Mouse (Mus musculus) embryonic facial prominence, embryonic 12.5 days (tissue): ENCODE results near the gene Mylpf. TPM values are rescaled to one million over a fixed set of nuclear protein-coding genes. Genes with fewer than 3 reads are reported as not detected.

ENCODE experiments used
- ATAC-seq: fragments of 200-750 bp; cut with Nextera tagmentation; 2 replicates; pipeline ENCODE4 v1.8.0; 2017; ENCODE audit not compliant: insufficient number of reproducible peaks, insufficient read depth, low FRiP score, low TSS enrichment
- H3K27ac ChIP-seq: fragments of 300-500 bp; sonication (generic); 2 replicates; pipeline ENCODE4 v1.5.1; 2016; ENCODE audit warnings: mild to moderate bottlenecking
- H3K27me3 ChIP-seq: fragments of 300-500 bp; sonication (generic); 2 replicates; pipeline ENCODE4 v1.6.1; 2016; ENCODE audit warnings: mild to moderate bottlenecking, moderate library complexity
- H3K36me3 ChIP-seq: fragments of 300-500 bp; sonication (generic); 2 replicates; pipeline ENCODE4 v1.6.1; 2016; ENCODE audit warnings: mild to moderate bottlenecking
- H3K4me1 ChIP-seq: fragments of 300-500 bp; sonication (generic); 2 replicates; pipeline ENCODE4 v1.6.1; 2016
- H3K4me2 ChIP-seq: fragments of 300-500 bp; sonication (generic); replicated peaks from 2 replicates; pipeline ENCODE4 v1.6.1; 2016; ENCODE audit warnings: mild to moderate bottlenecking, moderate library complexity
- H3K4me3 ChIP-seq: fragments of 300-500 bp; sonication (generic); 2 replicates; pipeline ENCODE4 v1.5.1; 2016; ENCODE audit warnings: mild to moderate bottlenecking
- H3K9ac ChIP-seq: fragments of 300-500 bp; sonication (generic); 2 replicates; pipeline ENCODE4 v1.6.1; 2016; ENCODE audit warnings: mild to moderate bottlenecking, moderate library complexity
- H3K9me3 ChIP-seq: fragments of 300-500 bp; sonication (generic); 2 replicates; pipeline ENCODE4 v1.6.1; 2016; ENCODE audit warnings: mild to moderate bottlenecking, moderate library complexity
- WGBS: fragments of 180-500 bp; shearing (Covaris S2); methylation state at CpG from one replicate; pipeline ENCODE4 v1.1.7; 2016; 5-methylcytosine and 5-hydroxymethylcytosine counted together
- polyA plus RNA-seq: library from polyadenylated mRNA; unstranded; fragments of >200 nt; fragmentation: Nextera tagmentation; extraction: Ambion mirVana; gene quantifications from 2 replicates; pipeline ENCODE4 v1.2.1, GENCODE M21; 2016

The Mylpf gene
- polyA plus RNA-seq, 1 experiment from 2014 or later, result 79.2 TPM

- WGBS, result 91% methylated on average over 6 of the region's 6 CpGs
- Histone ChIP-seq H3K4me2 (no peak overlapping the region), H3K9me3 (0 out of 2 replicates have a peak, but pooled peaks cover 4% of the 10 kb centered on the region), H3K4me1 (peaks cover 5% of the 10 kb centered on the region; the same call in 1 of the 2 replicates), H3K36me3 (no peaks in the 10 kb centered on the region), H3K27ac (no peak overlapping the region), H3K27me3 (peaks cover 12% of the 10 kb centered on the region; the same call in 1 of the 2 replicates), H3K9ac (no peak overlapping the region), H3K4me3 (no peak overlapping the region)
- no peak for ATAC-seq
Measured at GRCm38 (mm10) chr7:127217475-127217874, 8.8 kb downstream of the Mylpf start.

- ATAC-seq, result no peak
- WGBS, result 78% methylated on average over 10 of the region's 10 CpGs
- Histone ChIP-seq H3K4me3 (no peak overlapping the region), H3K27ac (no peak overlapping the region), H3K9ac (no peak overlapping the region), H3K4me1 (peaks cover 5% of the 10 kb centered on the region; the same call in 1 of the 2 replicates), H3K36me3 (no peaks in the 10 kb centered on the region), H3K9me3 (0 out of 2 replicates have a peak, but pooled peaks cover 4% of the 10 kb centered on the region), H3K4me2 (no peak overlapping the region), H3K27me3 (peaks cover 12% of the 10 kb centered on the region; the same call in 1 of the 2 replicates)
Measured at GRCm38 (mm10) chr7:127217901-127218642, 9.4 kb downstream of the Mylpf start.

- ATAC-seq, result no peak
- Histone ChIP-seq H3K4me2 (no peak overlapping the region), H3K9ac (no peak overlapping the region), H3K9me3 (0 out of 2 replicates have a peak, but pooled peaks cover 4% of the 10 kb centered on the region), H3K4me1 (peaks cover 5% of the 10 kb centered on the region; the same call in 1 of the 2 replicates), H3K27me3 (peaks cover 11% of the 10 kb centered on the region; the same call in 1 of the 2 replicates), H3K36me3 (no peaks in the 10 kb centered on the region), H3K4me3 (no peak overlapping the region), H3K27ac (no peak overlapping the region)
- WGBS, result 93% methylated on average over 4 of the region's 4 CpGs
Measured at GRCm38 (mm10) chr7:127218670-127219069, 10.0 kb downstream of the Mylpf start.

GRCm38 (mm10) chr7:127220440-127220839, 11.8 kb downstream of the Mylpf start:
- H3K9me3 ChIP-seq, result 0 out of 2 replicates have a peak, but pooled peaks cover 4% of the 10 kb centered on the region
- H3K4me2 ChIP-seq, result no peak overlapping the region
- no peaks in the 10 kb centered on the region for H3K4me1 ChIP-seq
- no peak overlapping the region for H3K9ac ChIP-seq
- H3K4me3 ChIP-seq, result no peak overlapping the region
- H3K27me3 ChIP-seq, result no peaks in the 10 kb centered on the region
- WGBS, result 76% methylated on average over 6 of the region's 6 CpGs
- H3K27ac ChIP-seq, result no peak overlapping the region
- H3K36me3 ChIP-seq, result 0 out of 2 replicates have a peak, but pooled peaks cover 2% of the 10 kb centered on the region
- ATAC-seq, result no peak

GRCm38 (mm10) chr7:127223106-127223505, 14.4 kb downstream of the Mylpf start:
- H3K27ac ChIP-seq, result no peak overlapping the region
- WGBS, result 99% methylated on average over 3 of the region's 3 CpGs
- no peak for ATAC-seq
- H3K4me1 ChIP-seq, result no peaks in the 10 kb centered on the region
- H3K9me3 ChIP-seq, result 0 out of 2 replicates have a peak, but pooled peaks cover 4% of the 10 kb centered on the region
- H3K36me3 ChIP-seq, result 0 out of 2 replicates have a peak, but pooled peaks cover 6% of the 10 kb centered on the region
- H3K4me3 ChIP-seq, result no peak overlapping the region
- no peak overlapping the region for H3K4me2 ChIP-seq
- no peaks in the 10 kb centered on the region for H3K27me3 ChIP-seq
- H3K9ac ChIP-seq, result no peak overlapping the region

- no peak overlapping the region for H3K27ac ChIP-seq
- no peaks in the 10 kb centered on the region for H3K27me3 ChIP-seq
- no peak for ATAC-seq
- no peak overlapping the region for H3K4me3 ChIP-seq
- no peak overlapping the region for H3K9ac ChIP-seq
- H3K9me3 ChIP-seq, result 0 out of 2 replicates have a peak, but pooled peaks cover 4% of the 10 kb centered on the region
- 0 out of 2 replicates have a peak, but pooled peaks cover 6% of the 10 kb centered on the region for H3K36me3 ChIP-seq
- H3K4me2 ChIP-seq, result no peak overlapping the region
- H3K4me1 ChIP-seq, result no peaks in the 10 kb centered on the region
- WGBS, result 83% methylated on average over 6 of the region's 6 CpGs
Measured at GRCm38 (mm10) chr7:127223515-127224478, 15.1 kb downstream of the Mylpf start.

- Histone ChIP-seq H3K27me3 (no peaks in the 10 kb centered on the region), H3K36me3 (0 out of 2 replicates have a peak, but pooled peaks cover 14% of the 10 kb centered on the region), H3K4me1 (no peaks in the 10 kb centered on the region), H3K27ac (no peak overlapping the region), H3K4me2 (no peak overlapping the region), H3K9me3 (0 out of 2 replicates have a peak, but pooled peaks cover 4% of the 10 kb centered on the region), H3K9ac (no peak overlapping the region), H3K4me3 (no peak overlapping the region)
- ATAC-seq, result no peak
- WGBS, result 88% methylated on average over 6 of the region's 6 CpGs
Measured at GRCm38 (mm10) chr7:127224616-127225015, 15.9 kb downstream of the Mylpf start.

- ATAC-seq, result no peak
- Histone ChIP-seq H3K36me3 (0 out of 2 replicates have a peak, but pooled peaks cover 21% of the 10 kb centered on the region), H3K4me3 (no peak overlapping the region), H3K4me1 (peaks cover 5% of the 10 kb centered on the region), H3K9me3 (0 out of 2 replicates have a peak, but pooled peaks cover 4% of the 10 kb centered on the region), H3K9ac (no peak overlapping the region), H3K27ac (no peak overlapping the region), H3K27me3 (no peaks in the 10 kb centered on the region), H3K4me2 (no peak overlapping the region)
- WGBS, result 88% methylated on average over 11 of the region's 11 CpGs
Measured at GRCm38 (mm10) chr7:127225147-127225995, 16.7 kb downstream of the Mylpf start.

- H3K9ac ChIP-seq, result no peak overlapping the region
- peaks cover 19% of the 10 kb centered on the region for H3K4me1 ChIP-seq
- H3K36me3 ChIP-seq, result 0 out of 2 replicates have a peak, but pooled peaks cover 29% of the 10 kb centered on the region
- H3K27me3 ChIP-seq, result no peaks in the 10 kb centered on the region
- no peak overlapping the region for H3K4me2 ChIP-seq
- H3K4me3 ChIP-seq, result no peak overlapping the region
- ATAC-seq, result no peak
- no peak overlapping the region for H3K27ac ChIP-seq
- 66% methylated on average over 4 of the region's 4 CpGs for WGBS
- H3K9me3 ChIP-seq, result no peaks in the 10 kb centered on the region
Measured at GRCm38 (mm10) chr7:127228615-127229303, 20.1 kb downstream of the Mylpf start.

GRCm38 (mm10) chr7:127231376-127231775, 22.7 kb downstream of the Mylpf start:
- Histone ChIP-seq H3K9ac (peak overlapping the region; percentile 96; the same call in 1 of the 2 replicates), H3K27me3 (no peaks in the 10 kb centered on the region), H3K9me3 (no peaks in the 10 kb centered on the region), H3K4me1 (peaks cover 24% of the 10 kb centered on the region), H3K36me3 (peaks cover 43% of the 10 kb centered on the region), H3K4me3 (peak overlapping the region; percentile 92), H3K27ac (0 out of 2 replicates have a peak overlapping the region, but pooled peaks have one; percentile 98), H3K4me2 (peak overlapping the region; percentile 72)
- 76% methylated on average over 3 of the region's 3 CpGs for WGBS
- ATAC-seq, result no peak
